Mouse (Mus musculus): Measurements from ENCODE around the gene Fra10ac1. TPM values are rescaled to one million over a fixed set of nuclear protein-coding genes. Genes with fewer than 3 reads are reported as not detected.

The Fra10ac1 gene
- 16.7 and 30.9 TPM in 2 replicates for polyA plus RNA-seq (2012; rRNA removed)
- 32.4 and 33.6 TPM in 2 replicates for polyA plus RNA-seq (2014; fragmentation: Nextera tagmentation; extraction: Ambion mirVana)

DNA sequence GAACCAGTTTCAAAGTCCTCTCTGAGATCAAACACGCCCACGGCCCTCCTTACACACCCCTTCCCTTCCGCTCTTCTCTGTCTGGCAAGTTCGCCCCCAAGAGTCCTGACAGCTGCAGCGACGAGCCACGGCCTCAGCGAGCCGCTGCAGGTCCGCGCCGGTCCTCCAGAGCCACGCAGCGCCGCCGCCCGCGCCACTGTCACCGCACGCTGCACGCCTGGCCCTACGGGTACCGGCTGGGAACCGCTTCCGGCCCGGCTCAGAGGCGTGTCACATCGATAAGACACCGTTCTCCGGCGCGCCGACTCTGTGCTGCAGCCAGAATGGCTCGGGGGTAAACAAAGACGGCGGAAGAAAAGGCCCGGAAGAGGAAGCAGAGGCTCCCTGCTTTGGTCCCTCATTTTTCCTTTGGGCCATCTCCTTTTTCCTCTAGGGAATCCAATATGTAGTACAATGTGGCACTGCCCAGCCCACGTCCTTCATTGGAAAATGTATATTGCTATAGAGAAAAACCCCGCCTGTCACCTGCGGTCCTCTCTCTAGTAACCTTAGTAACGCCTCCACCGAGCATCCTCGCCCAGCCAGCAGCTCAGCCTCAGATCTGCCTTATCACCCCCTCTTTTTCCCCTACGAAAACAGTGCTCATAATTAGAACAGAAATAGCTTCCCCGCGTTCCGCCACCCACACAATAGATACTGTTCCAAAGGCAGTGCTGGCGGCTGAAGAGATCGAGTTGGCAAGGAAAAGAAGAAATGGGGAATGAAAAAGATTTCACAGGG, at the start of gene Fra10ac1:
Gene Fra10ac1, minus strand, starts transcription at position 252 of the 780 bp plus-strand sequence.
- Histone ChIP-seq H3K9ac (ENCODE audit: low read depth, low read length, severe bottlenecking) (peak within 1 kb of the TSS; percentile 70), H3K4me2 (replicated peaks; ENCODE audit: low read depth, low read length, severe bottlenecking) (peak within 1 kb of the TSS; percentile 77), H3K9me3 (ENCODE audit: control insufficient read depth, low read length) (no peaks in the 10 kb centered on the region), H3K36me3 (ENCODE audit: control insufficient read depth, insufficient read depth, low read length) (0 out of 2 replicates have a peak, but pooled peaks cover 3% of the 10 kb centered on the region), H3K4me1 (ENCODE audit: control insufficient read depth, insufficient read depth, low read length) (peaks cover 7% of the 10 kb centered on the region; the same call in 1 of the 2 replicates), H3K4me3 (replicated peaks; ENCODE audit: low read length) (peak within 1 kb of the TSS; percentile 68), H3K27ac (replicated peaks; ENCODE audit: low read depth, low read length) (peak within 1 kb of the TSS; percentile 79), H3K27me3 (ENCODE audit: control insufficient read depth, insufficient read depth, low read length) (no peaks in the 10 kb centered on the region)
- TF ChIP-seq POLR2A (IDR thresholded peaks at IDR 0.05; ENCODE audit: borderline replicate concordance, extremely low read depth, insufficient read depth, insufficient read length): 0 out of 2 replicates have a peak, but pooled peaks have one; percentile 25
- under 1% methylated on average over 49 of the region's 49 CpGs for WGBS
- DNase-seq (ENCODE audit: low spot score) (peak; percentile 81), ATAC-seq (ENCODE audit: low FRiP score, low read depth) (peak; percentile 97)

DNA sequence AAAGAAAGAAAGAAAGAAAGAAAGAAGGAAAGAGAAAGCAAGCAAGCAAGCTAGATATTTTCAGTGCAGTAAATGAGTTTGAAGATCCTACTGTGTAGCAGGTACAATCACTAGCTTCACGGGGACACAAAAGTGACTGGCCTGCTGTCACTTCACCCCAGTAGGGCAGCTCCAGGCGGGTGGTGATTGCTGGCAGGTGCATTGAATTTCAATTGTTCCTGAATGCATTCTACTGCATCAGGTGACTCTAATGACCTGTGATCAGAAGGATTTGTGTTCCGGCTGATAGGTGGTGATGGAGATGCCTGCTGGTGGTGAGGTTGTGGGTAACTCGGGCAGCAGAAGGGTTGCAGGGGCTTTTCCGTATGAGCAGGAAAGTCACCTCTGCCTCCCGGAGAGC, 47.1 kb upstream of the Fra10ac1 start:
- DNase-seq (ENCODE audit: low spot score): no peak
- TF ChIP-seq POLR2A (IDR thresholded peaks at IDR 0.05; ENCODE audit: borderline replicate concordance, extremely low read depth, insufficient read depth, insufficient read length): no peak
- Histone ChIP-seq H3K9ac (ENCODE audit: low read depth, low read length, severe bottlenecking) (no peak overlapping the region), H3K27me3 (ENCODE audit: control insufficient read depth, insufficient read depth, low read length) (no peaks in the 10 kb centered on the region), H3K4me3 (replicated peaks; ENCODE audit: low read length) (no peak overlapping the region), H3K9me3 (ENCODE audit: control insufficient read depth, low read length) (no peaks in the 10 kb centered on the region), H3K36me3 (ENCODE audit: control insufficient read depth, insufficient read depth, low read length) (no peaks in the 10 kb centered on the region), H3K4me1 (ENCODE audit: control insufficient read depth, insufficient read depth, low read length) (peaks cover 4% of the 10 kb centered on the region; the same call in 1 of the 2 replicates), H3K27ac (replicated peaks; ENCODE audit: low read depth, low read length) (no peak overlapping the region), H3K4me2 (replicated peaks; ENCODE audit: low read depth, low read length, severe bottlenecking) (no peak overlapping the region)
- WGBS: 21% methylated on average over 6 of the region's 6 CpGs
- ATAC-seq (ENCODE audit: low FRiP score, low read depth): no peak

- ATAC-seq (ENCODE audit: low FRiP score, low read depth): no peak
- no peak overlapping the region for H3K4me3 ChIP-seq (replicated peaks; ENCODE audit: low read length)
- no peak overlapping the region for H3K9ac ChIP-seq (ENCODE audit: low read depth, low read length, severe bottlenecking)
- H3K36me3 ChIP-seq (ENCODE audit: control insufficient read depth, insufficient read depth, low read length): no peaks in the 10 kb centered on the region
- H3K27me3 ChIP-seq (ENCODE audit: control insufficient read depth, insufficient read depth, low read length): no peaks in the 10 kb centered on the region
- H3K9me3 ChIP-seq (ENCODE audit: control insufficient read depth, low read length): no peaks in the 10 kb centered on the region
- H3K4me2 ChIP-seq (replicated peaks; ENCODE audit: low read depth, low read length, severe bottlenecking): no peak overlapping the region
- TF ChIP-seq POLR2A (IDR thresholded peaks at IDR 0.05; ENCODE audit: borderline replicate concordance, extremely low read depth, insufficient read depth, insufficient read length): no peak
- H3K4me1 ChIP-seq (ENCODE audit: control insufficient read depth, insufficient read depth, low read length): peaks cover 8% of the 10 kb centered on the region
- WGBS: 49% methylated on average over 5 of the region's 5 CpGs
- DNase-seq (ENCODE audit: low spot score): no peak
- no peak overlapping the region for H3K27ac ChIP-seq (replicated peaks; ENCODE audit: low read depth, low read length)
Measured at GRCm38 (mm10) chr19:38267469-38267868, 43.5 kb upstream of the Fra10ac1 start.

- DNase-seq (ENCODE audit: low spot score): no peak
- WGBS: 81% methylated on average over 5 of the region's 5 CpGs
- no peaks in the 10 kb centered on the region for H3K36me3 ChIP-seq (ENCODE audit: control insufficient read depth, insufficient read depth, low read length)
- H3K4me1 ChIP-seq (ENCODE audit: control insufficient read depth, insufficient read depth, low read length): peaks cover 8% of the 10 kb centered on the region
- no peaks in the 10 kb centered on the region for H3K27me3 ChIP-seq (ENCODE audit: control insufficient read depth, insufficient read depth, low read length)
- ATAC-seq (ENCODE audit: low FRiP score, low read depth): no peak
- H3K9me3 ChIP-seq (ENCODE audit: control insufficient read depth, low read length): no peaks in the 10 kb centered on the region
- H3K4me3 ChIP-seq (replicated peaks; ENCODE audit: low read length): no peak overlapping the region
- H3K9ac ChIP-seq (ENCODE audit: low read depth, low read length, severe bottlenecking): no peak overlapping the region
- no peak for TF ChIP-seq POLR2A (IDR thresholded peaks at IDR 0.05; ENCODE audit: borderline replicate concordance, extremely low read depth, insufficient read depth, insufficient read length)
- H3K4me2 ChIP-seq (replicated peaks; ENCODE audit: low read depth, low read length, severe bottlenecking): no peak overlapping the region
- no peak overlapping the region for H3K27ac ChIP-seq (replicated peaks; ENCODE audit: low read depth, low read length)
Measured at GRCm38 (mm10) chr19:38265767-38266166, 41.8 kb upstream of the Fra10ac1 start.

DNA sequence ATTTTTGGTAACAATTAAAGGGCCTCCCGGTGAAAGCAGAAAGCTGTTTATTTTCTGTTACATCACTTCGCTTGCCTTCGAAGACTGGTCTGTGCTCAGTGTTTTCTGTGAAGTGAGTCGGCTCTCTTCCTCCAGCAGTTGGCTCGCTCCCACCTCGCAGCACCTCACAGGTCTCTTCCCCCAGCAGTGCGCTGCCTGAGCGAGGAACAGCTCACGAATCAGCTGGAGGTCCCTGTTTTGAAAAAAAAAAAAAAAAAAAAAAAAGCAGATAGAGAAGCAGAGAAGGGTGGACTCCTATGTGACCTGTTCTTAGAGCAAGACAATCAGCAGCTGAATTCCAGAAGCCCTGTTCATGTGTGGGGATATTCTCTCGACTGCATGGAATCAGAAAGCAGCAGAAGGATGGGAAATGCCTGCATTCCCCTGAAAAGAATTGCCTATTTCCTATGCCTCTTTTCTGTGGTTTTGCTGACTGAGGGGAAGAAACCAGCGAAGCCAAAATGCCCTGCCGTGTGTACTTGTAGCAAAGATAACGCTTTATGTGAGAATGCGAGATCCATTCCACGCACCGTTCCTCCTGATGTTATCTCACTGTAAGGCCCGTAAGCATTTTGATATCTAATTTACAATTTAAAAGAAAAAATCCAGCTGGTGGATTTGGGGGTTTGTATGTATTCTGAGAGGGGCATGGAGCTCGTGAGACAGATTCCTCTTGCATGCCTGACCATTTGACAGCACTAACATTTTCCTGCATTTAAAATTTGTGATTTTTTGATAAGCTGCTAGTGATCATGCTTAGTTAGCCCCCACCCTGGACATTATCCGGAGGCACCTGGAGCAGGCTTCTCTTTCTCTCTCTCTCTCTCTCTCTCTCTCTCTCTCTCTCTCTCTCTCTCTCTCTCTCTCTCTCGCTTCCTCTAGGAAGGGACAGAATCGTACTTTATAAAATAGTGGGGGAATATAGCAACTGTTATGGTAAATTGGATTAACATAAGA, 40.8 kb upstream of the Fra10ac1 start, which contains the start of gene Lgi1:
Gene Lgi1, plus strand, starts transcription at position 32 of the 996 bp plus-strand sequence.
- peaks cover 8% of the 10 kb centered on the region for H3K4me1 ChIP-seq (ENCODE audit: control insufficient read depth, insufficient read depth, low read length)

More for the DNA sequence above, 40.8 kb upstream of the Fra10ac1 start, which contains the start of gene Lgi1:
- Histone ChIP-seq H3K27ac (replicated peaks; ENCODE audit: low read depth, low read length) (no peak within 1 kb of the TSS), H3K4me2 (replicated peaks; ENCODE audit: low read depth, low read length, severe bottlenecking) (peak within 1 kb of the TSS; percentile 29), H3K9ac (ENCODE audit: low read depth, low read length, severe bottlenecking) (no peak within 1 kb of the TSS), H3K36me3 (ENCODE audit: control insufficient read depth, insufficient read depth, low read length) (no peaks in the 10 kb centered on the region), H3K27me3 (ENCODE audit: control insufficient read depth, insufficient read depth, low read length) (no peaks in the 10 kb centered on the region), H3K4me3 (replicated peaks; ENCODE audit: low read length) (peak within 1 kb of the TSS; percentile 10), H3K9me3 (ENCODE audit: control insufficient read depth, low read length) (no peaks in the 10 kb centered on the region)
- no peak for TF ChIP-seq POLR2A (IDR thresholded peaks at IDR 0.05; ENCODE audit: borderline replicate concordance, extremely low read depth, insufficient read depth, insufficient read length)
- 33% methylated on average over 21 of the region's 21 CpGs for WGBS
- DNase-seq (ENCODE audit: low spot score) (no peak), ATAC-seq (ENCODE audit: low FRiP score, low read depth) (no peak)

Data from limb, embryonic 14.5 days (tissue).